Mouse (Mus musculus): ENCODE results near the gene Fgfbp1.
A peak's percentile ranks its signal among the peaks of the same experiment; 100 is the strongest.

Fgfbp1 gene

DNA sequence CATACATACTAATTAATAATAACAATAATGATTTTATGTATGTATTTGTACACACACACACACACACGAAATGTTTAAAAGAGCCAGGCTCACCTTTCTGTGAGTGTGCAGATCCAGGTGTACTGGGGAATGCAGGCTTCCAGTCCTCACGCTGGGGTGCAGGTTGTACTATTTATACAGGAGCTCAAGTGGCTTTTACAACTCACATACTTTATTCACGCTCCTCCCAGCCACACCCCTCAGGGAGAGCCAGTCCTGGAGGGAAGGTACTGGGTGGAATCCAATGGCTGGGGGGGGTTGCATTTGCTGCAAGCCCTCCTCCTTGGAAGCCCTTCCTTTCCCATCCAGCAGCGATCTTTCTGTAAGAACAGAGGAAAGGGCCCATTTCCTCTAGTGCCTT lies at the start of gene Fgfbp1:
Gene Fgfbp1 (minus strand): TSS at position 160 of the 400 bp plus-strand sequence.
- DNase-seq (ENCODE audit: low spot score in 2 of 2) = no peak

DNA sequence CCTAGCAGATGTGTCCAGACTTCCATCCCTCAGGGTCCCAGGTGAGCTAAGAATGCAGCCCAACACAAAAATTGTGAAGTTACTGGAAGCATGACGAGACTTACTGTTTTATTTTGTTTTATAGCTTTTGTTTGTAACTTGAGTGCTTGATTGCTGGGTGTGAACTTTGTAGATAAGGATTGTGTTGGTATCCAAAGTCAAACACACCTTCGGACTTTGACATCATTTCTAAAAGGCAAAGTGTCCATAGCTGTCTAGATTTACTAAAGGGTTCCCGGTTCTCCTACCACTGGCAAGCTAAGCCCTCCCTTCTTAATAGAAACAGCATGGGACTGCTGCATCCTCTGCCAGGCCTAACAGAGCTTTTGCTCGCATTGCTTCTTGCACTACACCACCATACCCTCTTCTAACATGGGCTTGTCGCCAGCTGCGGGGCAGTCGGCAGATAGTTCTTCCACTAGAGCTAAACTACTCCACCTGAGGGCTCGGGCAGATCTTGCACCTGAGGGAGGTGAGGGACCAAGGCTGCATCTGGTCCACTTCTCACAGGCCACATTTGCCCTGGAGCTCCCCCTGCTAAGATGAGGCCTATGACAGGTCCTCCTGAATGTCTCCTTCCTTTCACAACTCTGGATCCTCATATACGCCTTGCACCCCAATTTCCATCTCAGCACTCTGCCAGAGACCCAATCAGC lies 16.9 kb upstream of the Fgfbp1 start:
- DNase-seq (ENCODE audit: low spot score in 2 of 2) = no peak

DNA sequence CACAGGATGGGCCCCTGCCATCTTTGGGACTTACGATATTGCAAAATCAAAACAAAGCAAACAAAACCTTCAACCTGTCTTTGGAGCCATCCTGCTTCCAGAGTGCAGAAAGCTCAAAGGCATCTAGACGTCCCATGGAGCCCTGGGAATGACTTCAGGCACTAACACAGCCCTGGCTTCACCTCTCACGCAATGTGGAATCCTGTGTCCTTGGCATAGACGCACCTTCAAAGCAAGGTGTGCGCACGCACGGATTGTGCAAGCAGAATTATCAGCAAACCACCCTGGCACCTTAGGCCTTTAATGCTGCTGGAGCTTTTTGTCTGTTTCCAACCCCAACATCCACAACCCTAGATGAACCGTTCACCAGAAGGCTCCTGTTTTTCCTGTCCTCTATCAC lies 16.0 kb upstream of the Fgfbp1 start:
- DNase-seq (ENCODE audit: low spot score in 2 of 2) = no peak

DNA sequence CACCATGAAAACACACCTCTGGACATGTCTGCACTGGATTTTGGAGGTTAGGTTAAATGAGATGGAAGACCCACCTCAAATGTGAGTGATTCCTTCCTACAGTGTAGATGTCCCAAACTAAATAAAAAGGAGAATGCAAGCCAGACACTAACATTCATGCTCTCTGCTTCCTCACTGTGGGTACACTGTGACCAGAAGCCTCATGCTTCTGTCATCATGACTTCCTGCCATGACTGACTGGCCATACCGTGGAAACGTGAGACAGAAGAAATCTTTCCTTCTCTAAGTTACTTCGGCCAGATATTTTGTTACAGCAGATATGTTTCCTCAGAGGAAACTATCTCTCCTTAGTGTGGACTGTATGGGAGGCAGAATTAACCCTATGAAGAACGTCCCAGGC lies 14.6 kb upstream of the Fgfbp1 start:
- no peak for DNase-seq (ENCODE audit: low spot score in 2 of 2)

DNA sequence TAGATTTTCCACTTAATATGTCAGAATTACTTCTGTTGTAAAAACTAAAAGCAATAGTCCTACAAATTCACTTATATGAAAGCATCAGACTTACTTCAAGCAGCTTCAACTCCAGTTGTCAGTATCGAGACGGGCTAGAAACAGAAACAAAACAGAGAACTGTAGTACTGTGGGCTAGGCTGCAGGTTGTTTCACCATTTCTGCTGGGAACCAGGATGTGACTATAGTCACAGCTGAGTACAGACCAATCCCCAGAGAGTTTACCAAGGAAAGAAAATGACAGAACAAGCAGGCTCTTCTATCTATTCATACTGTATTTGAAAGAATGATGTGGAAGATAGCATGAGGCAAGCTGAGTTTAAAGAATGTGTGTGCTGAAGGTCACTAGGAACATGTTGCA lies 13.4 kb upstream of the Fgfbp1 start:
- DNase-seq (ENCODE audit: low spot score in 2 of 2) = no peak

- DNase-seq (ENCODE audit: low spot score in 2 of 2) = peak; percentile 13 to 62
Observed at GRCm38 (mm10) chr5:43990316-43990715, 8.7 kb upstream of the Fgfbp1 start.

GRCm38 (mm10) chr5:43989017-43989416 lies 7.4 kb upstream of the Fgfbp1 start:
- DNase-seq (ENCODE audit: low spot score in 2 of 2) = no peak

- DNase-seq (ENCODE audit: low spot score in 2 of 2) = no peak
Observed at GRCm38 (mm10) chr5:43986212-43986611, 4.6 kb upstream of the Fgfbp1 start.

DNA sequence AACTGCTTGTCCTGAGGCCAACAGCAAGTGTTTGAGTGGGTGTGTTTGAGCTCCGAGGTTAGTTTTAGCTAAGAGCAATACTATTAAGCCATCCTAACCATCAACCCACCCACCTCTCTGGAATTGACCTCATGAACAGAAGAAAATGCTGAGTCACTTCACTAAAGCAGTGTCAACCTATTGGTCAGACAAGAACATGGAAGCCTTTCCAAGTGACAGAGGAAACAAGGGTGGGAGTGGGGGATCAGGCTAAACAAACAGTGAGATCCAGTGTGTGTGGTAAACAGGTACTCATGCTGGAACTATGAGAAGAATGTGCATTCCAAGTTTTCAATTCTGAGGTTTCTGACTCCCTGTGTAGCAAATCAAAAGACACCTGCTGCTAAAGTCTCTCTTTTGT lies 1.3 kb upstream of the Fgfbp1 start:
- no peak for DNase-seq (ENCODE audit: low spot score in 2 of 2)

DNA sequence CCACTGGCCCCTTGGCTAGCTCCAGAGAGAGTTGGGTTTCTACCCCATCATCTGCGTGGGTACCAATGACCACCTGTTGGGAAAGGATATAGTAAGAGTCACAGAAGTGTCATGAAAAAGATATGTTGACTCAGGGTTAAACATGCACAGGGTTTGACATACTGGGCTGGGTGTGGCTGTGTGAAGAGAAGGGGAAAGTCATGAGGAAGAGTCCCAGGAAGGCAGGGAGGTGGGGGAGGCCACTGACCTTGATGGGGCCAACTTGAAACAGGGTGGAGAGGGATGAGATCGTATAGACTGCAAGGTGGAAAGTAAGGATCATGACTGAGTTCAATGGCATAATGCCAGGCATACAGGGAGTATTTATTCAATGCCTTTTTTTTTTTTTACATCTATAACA lies 1.2 kb downstream of the Fgfbp1 start:
- no peak for DNase-seq (ENCODE audit: low spot score in 2 of 2)

- no peak for DNase-seq (ENCODE audit: low spot score in 2 of 2)
Observed at GRCm38 (mm10) chr5:43976821-43977561, 4.6 kb downstream of the Fgfbp1 start.

GRCm38 (mm10) chr5:43974166-43974565 lies 7.4 kb downstream of the Fgfbp1 start:
- DNase-seq (ENCODE audit: low spot score in 2 of 2) = no peak

- no peak for DNase-seq (ENCODE audit: low spot score in 2 of 2)
Observed at GRCm38 (mm10) chr5:43971156-43971555, 10.4 kb downstream of the Fgfbp1 start.

DNA sequence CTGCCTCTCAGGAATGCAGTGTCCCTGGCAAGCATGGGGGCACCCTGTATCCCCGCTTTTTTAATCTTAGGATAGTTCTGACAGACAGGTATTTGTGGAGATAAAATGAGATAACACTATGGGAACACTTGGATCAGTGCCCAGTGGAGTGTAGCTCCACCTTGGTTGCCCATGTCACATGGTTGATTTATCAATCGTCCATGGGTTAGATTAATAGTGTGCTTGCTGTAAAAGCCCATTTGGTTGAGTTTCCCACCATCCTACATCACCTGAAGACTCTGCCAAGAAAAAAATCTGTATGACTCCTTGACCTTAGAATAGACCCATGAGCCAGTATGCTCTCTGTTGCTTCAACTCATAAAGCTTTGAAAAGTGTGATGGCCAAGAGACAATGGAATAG lies 11.0 kb downstream of the Fgfbp1 start:
- DNase-seq (ENCODE audit: low spot score in 2 of 2) = no peak

- no peak for DNase-seq (ENCODE audit: low spot score in 2 of 2)
Observed at GRCm38 (mm10) chr5:43968634-43969033, 12.9 kb downstream of the Fgfbp1 start.

DNA sequence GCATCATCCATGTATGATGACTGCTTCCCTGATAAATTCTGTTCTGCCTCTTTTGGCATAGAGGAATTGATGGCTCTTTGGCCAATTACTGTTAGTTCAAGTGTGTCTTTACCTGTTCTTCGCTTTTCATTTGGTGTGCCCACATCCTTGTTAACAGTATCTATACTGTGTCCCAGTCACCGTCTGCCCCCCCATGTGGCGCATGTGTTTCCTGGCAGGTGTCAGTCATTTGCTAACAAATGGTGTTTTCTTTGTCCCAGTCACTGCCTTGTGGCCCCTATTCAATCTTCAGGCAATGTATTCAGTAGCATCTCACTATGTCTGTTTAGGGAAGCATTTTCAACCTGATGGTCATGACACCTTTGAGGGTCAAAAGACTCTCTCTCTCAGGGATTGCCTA lies 20.5 kb downstream of the Fgfbp1 start:
- no peak for DNase-seq (ENCODE audit: low spot score in 2 of 2)

- no peak for DNase-seq (ENCODE audit: low spot score in 2 of 2)
Observed at GRCm38 (mm10) chr5:43959884-43960440, 21.6 kb downstream of the Fgfbp1 start.

DNA sequence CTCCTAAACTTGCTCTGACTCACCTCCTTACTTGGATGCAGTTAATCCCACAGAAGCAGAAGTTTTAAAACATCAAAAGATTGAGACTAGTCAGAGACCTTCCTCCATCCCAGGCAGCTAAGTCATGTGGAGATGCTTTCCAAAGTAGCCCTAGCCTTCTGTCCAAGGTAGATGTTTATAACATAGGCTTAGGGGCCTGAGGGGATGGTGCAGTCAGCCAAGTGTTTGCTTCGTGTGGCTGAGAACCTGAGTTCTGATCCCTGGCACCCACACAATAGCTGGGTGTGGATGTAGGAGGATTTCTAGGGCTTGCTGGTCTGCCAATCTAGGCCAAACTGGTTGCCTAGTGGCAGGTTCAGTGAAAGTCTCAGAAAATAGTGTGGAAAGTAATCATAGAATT lies 28.3 kb downstream of the Fgfbp1 start:
- DNase-seq (ENCODE audit: low spot score in 2 of 2) = no peak

DNA sequence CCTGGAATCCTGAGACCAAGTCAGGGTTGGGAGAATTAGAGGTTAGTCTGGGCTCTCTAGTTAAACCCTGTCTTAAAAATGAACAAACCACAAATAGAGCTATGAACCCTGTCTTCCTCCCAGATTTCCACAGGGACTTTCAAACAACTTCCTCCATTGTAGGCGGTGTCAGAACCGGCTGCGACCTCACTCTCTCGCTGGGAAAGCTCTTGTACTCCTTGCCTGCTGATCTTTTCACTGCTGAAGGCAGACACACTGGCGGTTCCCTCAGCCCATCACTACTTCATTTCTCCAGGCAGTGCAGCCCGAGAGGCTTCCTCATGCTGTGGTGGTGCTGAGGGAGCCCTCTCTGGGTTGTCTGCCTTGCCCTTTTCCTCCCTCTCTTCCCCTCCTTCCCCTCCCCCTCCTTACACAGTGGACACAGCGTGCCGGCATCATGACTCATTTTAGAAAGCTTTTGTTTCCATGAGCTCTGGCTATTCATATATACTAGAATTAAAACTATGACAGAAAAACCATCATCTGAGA lies 32.8 kb downstream of the Fgfbp1 start:
- peak; percentile 1 to 41 for DNase-seq (ENCODE audit: low spot score in 2 of 2)

GRCm38 (mm10) chr5:43948111-43948743 lies 33.4 kb downstream of the Fgfbp1 start:
- DNase-seq (ENCODE audit: low spot score in 2 of 2) = peak; percentile 46 to 84

GRCm38 (mm10) chr5:43947330-43947977 lies 34.1 kb downstream of the Fgfbp1 start:
- DNase-seq (ENCODE audit: low spot score in 2 of 2) = peak in 1 of 2 experiments; percentile 46

DNA sequence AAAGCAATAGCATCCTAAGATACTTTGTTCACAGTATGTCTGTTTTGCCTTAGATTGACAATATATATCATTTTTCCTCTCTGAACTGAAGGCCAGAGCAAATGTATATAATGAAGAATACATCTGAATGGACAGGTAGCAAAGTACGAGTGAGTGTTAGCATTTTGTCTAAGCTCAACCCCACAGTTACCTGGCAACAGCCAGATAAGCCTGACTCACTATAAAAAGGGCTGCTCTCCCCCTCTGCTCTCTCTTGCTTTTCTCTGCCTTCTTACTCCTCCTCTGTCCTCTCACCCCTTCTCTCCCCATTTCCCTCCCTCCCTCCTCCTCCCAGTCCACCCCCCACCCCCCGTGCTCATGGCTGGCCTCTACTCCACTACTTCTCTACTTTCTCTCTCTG lies 48.3 kb downstream of the Fgfbp1 start:
- DNase-seq (ENCODE audit: low spot score in 2 of 2) = no peak

All from natural killer cell, adult 2 months (primary cell).